Mouse (Mus musculus) frontal cortex, postnatal 14 days (tissue): Measurements from ENCODE around the gene Siah3.
"Not testable (repeated sequence)": the region's sequence is repeated elsewhere in the genome, so short reads cannot be mapped to it uniquely, and the experiment has no call there.

Experiments
- DNase-seq, 2 experiments: peaks; one replicate each; pipeline ENCODE4 v3.0.0; 2022; ENCODE audit warnings: low spot score in 2 of 2

The Siah3 gene

GRCm38 (mm10) chr14:75455743-75456421 is at the start of gene Siah3:
Gene Siah3 (plus strand): TSS chr14:75455982.
- DNase-seq: peak; percentile 43 to 52

DNA sequence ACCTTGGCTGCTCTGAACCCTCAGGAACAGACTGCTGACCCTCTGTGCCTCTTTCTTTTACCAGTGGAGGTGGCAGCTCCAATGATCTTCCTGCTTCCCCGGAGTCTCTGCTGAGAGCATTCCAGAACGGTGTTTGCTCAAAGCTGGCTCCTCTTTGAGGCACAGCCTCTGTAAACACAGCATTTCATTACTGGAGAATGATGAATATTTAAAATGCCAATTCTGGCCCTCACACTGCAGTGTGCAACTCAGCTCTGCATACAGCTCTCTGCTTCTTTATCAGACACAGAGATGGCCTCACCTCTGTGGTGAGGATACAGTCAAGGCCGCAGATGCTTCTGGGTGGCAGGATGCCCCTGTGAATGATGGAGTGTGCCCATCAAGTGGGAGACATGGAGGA is 46.0 kb upstream of the Siah3 start:
- DNase-seq: no peak

DNA sequence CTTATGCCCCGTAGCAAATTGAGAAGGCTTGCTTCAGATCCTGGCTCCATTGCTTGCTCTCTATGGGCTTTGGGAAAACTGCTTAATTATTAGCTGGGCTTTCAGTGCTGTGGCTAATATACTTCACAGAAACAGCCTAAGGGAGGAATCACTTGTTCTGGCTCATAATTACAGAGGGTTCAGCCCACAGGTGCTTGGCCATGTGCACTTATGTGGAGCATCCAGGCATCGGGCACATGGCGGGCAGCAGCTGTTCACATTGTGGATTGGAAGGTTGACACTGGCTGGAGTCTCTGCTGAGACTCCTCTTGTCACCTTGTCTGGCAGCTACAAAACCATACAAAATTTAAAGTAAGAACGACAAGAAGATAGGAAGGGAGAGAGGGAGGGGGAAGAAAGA is 45.4 kb upstream of the Siah3 start:
- DNase-seq: no peak

- DNase-seq: no peak
These were observed 37.1 kb upstream of the Siah3 start for GRCm38 (mm10) chr14:75418721-75419120.

DNA sequence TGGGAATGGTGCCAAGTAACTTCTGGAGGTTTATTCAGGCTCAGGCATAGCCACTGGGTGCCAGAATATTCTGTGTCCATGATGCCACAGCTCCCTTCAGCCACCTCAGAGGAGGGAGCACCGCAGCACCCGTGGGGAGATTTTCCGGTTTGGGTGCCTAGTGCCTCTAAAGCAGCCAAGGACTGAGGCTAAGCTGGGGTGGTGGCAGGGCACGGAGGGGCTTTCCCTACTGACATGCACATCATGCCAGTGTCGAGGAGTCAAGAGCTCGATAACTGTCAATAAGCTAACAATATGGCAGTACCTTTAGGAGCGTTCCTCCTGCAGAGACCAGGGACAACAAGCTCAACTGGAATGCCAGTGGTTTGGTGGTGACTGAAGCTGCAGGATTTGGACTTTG is 35.9 kb upstream of the Siah3 start:
- no peak for DNase-seq

- no peak for DNase-seq
These were observed 35.0 kb upstream of the Siah3 start for GRCm38 (mm10) chr14:75420811-75421210.

DNA sequence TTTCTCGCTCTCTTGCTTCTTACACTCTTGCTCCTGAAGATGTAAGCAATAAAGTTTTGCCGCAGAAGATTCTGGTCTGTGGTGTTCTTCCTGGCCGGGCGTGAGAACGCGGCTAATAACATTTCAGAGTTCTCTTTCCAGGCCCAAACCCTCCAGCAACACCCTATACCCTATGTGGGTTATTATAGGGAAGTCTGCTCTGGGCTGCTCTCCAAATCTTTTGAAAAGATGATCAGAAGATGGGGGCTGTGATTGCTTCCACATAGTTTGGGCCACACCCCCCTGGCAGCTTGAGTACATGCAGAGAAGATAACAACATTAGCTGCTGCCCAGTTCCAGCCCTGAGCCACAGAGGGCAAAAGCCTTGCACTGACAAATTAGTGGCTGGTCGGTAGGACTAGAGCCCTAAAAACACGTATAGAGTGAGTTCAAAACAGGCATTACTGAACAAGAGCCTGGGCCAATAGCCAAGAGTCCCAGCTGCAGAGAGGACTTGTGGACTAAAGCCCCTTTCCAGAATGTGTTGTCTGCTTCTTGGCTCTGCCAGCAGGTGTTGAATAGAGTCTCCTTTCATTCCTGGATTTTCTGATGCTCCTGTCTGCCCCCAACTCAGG is 24.5 kb upstream of the Siah3 start:
- no peak for DNase-seq

- no peak for DNase-seq
These were observed 22.9 kb upstream of the Siah3 start for GRCm38 (mm10) chr14:75432850-75433249.

- DNase-seq: no peak
These were observed 21.2 kb upstream of the Siah3 start for GRCm38 (mm10) chr14:75434576-75434975.

- no peak for DNase-seq
These were observed 11.2 kb upstream of the Siah3 start for GRCm38 (mm10) chr14:75444486-75445105.

- peak; percentile 71 to 79 for DNase-seq
These were observed 10.4 kb upstream of the Siah3 start for GRCm38 (mm10) chr14:75445281-75445947.

- DNase-seq: no peak
These were observed 9.9 kb upstream of the Siah3 start for GRCm38 (mm10) chr14:75445948-75446281.

DNA sequence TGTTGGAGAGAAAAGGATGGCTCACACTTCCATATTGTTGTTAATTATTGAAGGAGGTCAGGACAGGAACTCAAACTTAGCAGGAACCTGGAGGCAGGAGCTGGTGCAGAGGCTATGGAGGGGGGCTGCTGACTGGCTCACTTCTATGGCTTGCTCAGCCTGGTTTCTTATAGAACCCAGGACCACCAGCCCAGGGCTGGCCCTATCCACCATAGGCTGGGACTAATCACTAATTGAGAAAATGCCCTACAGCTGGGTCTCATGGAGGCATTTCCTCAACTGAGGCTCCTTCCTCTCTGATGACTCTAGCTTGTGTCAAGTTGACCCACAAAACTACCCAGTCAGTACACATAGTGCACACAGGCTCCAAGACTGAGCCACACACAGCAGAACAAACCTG is 9.5 kb upstream of the Siah3 start:
- DNase-seq: not testable (repeated sequence)

- no peak for DNase-seq
These were observed 1.9 kb upstream of the Siah3 start for GRCm38 (mm10) chr14:75453906-75454305.

DNA sequence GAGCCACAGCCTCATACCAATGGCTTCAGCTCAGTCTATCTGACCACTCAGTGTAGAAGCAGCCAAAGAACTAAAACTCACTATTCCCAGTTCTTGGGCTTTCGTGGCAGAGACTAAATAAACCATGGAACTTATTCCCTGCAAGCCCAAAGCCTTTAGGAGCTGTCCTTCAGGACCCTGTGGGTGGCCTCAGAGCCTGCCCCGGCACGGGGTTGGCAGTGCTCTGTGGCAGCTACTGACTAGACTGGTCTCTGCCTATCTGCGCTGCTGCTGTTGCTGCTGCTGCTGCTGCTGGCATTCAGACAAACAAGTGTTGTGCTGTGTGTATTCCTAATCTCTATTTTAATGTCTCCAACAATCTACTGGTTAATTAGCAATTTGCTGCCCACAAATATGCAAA is 1.1 kb upstream of the Siah3 start:
- no peak for DNase-seq

GRCm38 (mm10) chr14:75455361-75455742 is 430 bp upstream of the Siah3 start:
- DNase-seq: no peak

GRCm38 (mm10) chr14:75456489-75457220 is 873 bp downstream of the Siah3 start:
- peak; percentile 39 to 51 for DNase-seq

DNA sequence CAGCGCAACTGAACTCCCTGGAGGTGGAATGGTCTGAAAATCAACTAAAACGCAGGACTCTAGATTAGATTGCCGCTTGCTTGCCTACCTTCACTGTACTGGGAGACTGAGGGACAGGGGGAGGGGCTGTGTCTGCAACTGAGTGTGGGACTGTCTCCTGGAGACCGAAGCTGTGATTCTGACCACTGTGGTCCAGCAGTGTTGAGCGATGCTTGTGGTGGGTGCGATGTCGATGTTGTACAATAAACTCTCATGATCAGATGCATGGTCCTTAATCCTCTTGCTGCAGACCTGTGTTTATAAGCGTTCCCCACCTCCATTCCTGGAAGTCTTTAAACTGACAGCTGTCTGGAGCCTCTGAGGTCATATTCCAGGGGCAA is 1.4 kb downstream of the Siah3 start:
- peak in 1 of 2 experiments; percentile 23 for DNase-seq

- no peak for DNase-seq
These were observed 3.6 kb downstream of the Siah3 start for GRCm38 (mm10) chr14:75459431-75459830.

DNA sequence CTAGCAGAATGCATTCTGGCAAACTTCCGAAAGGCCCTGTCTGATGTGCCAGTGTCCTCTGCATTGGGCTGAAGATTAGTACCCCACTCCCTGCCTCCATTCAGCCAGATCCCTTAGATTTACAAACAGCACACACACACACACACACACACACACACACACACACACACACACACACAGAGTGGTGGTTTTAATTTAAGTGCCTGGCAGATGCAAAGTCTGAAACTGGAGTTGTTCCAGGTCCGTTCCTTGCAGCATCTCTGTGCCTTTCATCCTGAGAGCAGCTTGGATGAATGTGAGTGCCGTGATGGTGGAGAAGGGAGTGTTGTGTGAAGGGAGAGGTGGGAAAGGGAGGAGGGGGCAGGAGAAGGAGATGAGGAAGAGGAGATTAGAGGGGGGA is 4.2 kb downstream of the Siah3 start:
- peak; percentile 41 to 42 for DNase-seq

DNA sequence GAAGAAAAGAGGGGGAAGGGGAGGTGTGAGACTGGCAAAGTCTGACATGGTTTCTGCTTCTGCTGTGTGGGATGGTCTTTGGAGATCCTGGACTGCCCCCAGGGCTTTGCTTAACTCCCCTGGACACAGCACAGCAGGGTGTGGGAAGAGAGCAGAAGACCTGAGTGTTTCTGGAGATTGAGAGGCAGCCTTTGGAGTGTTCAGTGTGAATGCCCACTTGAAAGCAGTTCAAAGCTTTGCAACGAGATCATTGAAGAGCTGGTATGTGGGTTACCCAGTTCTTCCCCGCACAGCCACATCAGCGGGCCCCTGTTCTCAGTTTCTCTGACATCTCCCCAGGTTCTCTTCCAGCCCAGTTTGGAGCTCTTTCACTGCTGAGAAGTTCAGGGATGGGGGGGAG is 4.7 kb downstream of the Siah3 start:
- DNase-seq: no peak

DNA sequence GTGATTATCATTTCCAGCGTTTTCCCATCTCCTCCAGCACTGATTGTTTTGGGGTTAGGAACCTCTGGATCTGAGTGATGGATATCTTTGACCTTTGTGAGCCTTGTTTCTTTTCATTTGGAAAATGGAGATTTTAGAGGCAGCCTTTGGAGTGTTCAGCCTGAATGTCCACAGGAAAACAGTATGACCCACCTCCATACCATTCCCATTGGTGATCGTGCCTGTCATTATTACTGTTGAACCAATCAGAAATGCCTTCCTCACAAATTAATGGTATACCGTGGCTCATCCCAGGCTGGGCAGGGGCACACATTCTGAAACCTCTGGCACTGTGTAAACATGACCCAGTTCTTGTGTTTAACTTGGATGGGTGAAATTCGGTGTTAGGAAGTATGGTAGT is 6.0 kb downstream of the Siah3 start:
- no peak for DNase-seq
